Mouse (Mus musculus) left cerebral cortex, adult 2 months (tissue): ENCODE measurements around the gene Gpam. TPM values are rescaled to one million over a fixed set of nuclear protein-coding genes. Genes with fewer than 3 reads are reported as not detected.

Experiments
- DNase-seq, 2 experiments: peaks; one replicate each; pipeline ENCODE4 v3.0.0; 2021 to 2022; ENCODE audit warnings: low spot score in 2 of 2, mixed read lengths in 1 of 2; ENCODE audit errors: extremely low spot score in 1 of 2
- H3K27ac ChIP-seq: fragments of 200-600 bp; 2 replicates; pipeline ENCODE4 v1.8.1; 2022
- H3K4me3 ChIP-seq: fragments of 200-600 bp; 2 replicates; pipeline ENCODE4 v1.8.1; 2022
- CTCF ChIP-seq: fragments of 200-600 bp; IDR thresholded peaks from 2 replicates; pipeline ENCODE4 v1.8.1; 2022; ENCODE audit warnings: antibody characterized with exemption, mild to moderate bottlenecking, moderate library complexity
- intact Hi-C: fragments of 180-260 bp; cut with DNase I; formaldehyde crosslinking; loops from one replicate; pipeline ENCODE4 v1.15.1; 2025
- total RNA-seq, 2 experiments: library from RNA; stranded (reverse); gene quantifications; 2 replicates each; pipeline ENCODE4 v1.2.3; 2021

Gene Gpam
- total RNA-seq, 2 experiments from 2014 or later, result 35.9 to 36.6 TPM

- H3K4me3 ChIP-seq, result peak overlapping the region; percentile 67
- DNase-seq, result peak; percentile 19 to 21
- H3K27ac ChIP-seq, result peak overlapping the region; percentile 95
- intact Hi-C loops, result loop anchor here (2.0 to 5.0 kb wide), 2 partner anchors 100 to 219 kb away; partner anchors contain the start of genes Vti1a and Zdhhc6
- no peak for TF ChIP-seq CTCF
Observed at GRCm38 (mm10) chr19:55098409-55099183, 28.4 kb downstream of the Gpam start.

GRCm38 (mm10) chr19:55097396-55097967 is 29.6 kb downstream of the Gpam start:
- H3K4me3 ChIP-seq, result no peak overlapping the region
- no peak for DNase-seq
- H3K27ac ChIP-seq, result no peak overlapping the region
- TF ChIP-seq CTCF, result no peak
- intact Hi-C loops, result loop anchor here (5.0 kb wide), 1 partner anchor 220 kb away; the partner anchor contains the start of genes Vti1a and Zdhhc6

- Histone ChIP-seq H3K4me3 (no peak overlapping the region), H3K27ac (no peak overlapping the region)
- TF ChIP-seq CTCF, result no peak
- no peak for DNase-seq
- intact Hi-C loops, result loop anchor here (5.0 kb wide), 1 partner anchor 221 kb away; the partner anchor contains the start of genes Vti1a and Zdhhc6
Observed at GRCm38 (mm10) chr19:55096666-55097065, 30.4 kb downstream of the Gpam start.

GRCm38 (mm10) chr19:55095547-55095946 is 31.5 kb downstream of the Gpam start:
- TF ChIP-seq CTCF, result no peak
- H3K27ac ChIP-seq, result no peak overlapping the region
- intact Hi-C loops, result loop anchor here (5.0 kb wide), 1 partner anchor 222 kb away; the partner anchor contains the start of genes Vti1a and Zdhhc6
- no peak overlapping the region for H3K4me3 ChIP-seq
- no peak for DNase-seq

GRCm38 (mm10) chr19:55091602-55092413 is 35.2 kb downstream of the Gpam start:
- H3K4me3 ChIP-seq, result no peak overlapping the region
- H3K27ac ChIP-seq, result no peak overlapping the region
- intact Hi-C loops, result no loop called here
- DNase-seq, result peak; percentile 45 to 46
- no peak for TF ChIP-seq CTCF

- H3K4me3 ChIP-seq, result no peak overlapping the region
- no peak overlapping the region for H3K27ac ChIP-seq
- DNase-seq, result no peak
- intact Hi-C loops, result no loop called here
- TF ChIP-seq CTCF, result no peak
Observed at GRCm38 (mm10) chr19:55090885-55091284, 36.2 kb downstream of the Gpam start.

GRCm38 (mm10) chr19:55090142-55090541 is 36.9 kb downstream of the Gpam start:
- DNase-seq, result no peak
- H3K4me3 ChIP-seq, result no peak overlapping the region
- intact Hi-C loops, result no loop called here
- TF ChIP-seq CTCF, result no peak
- no peak overlapping the region for H3K27ac ChIP-seq

- intact Hi-C loops, result no loop called here
- no peak overlapping the region for H3K4me3 ChIP-seq
- no peak for TF ChIP-seq CTCF
- H3K27ac ChIP-seq, result no peak overlapping the region
- no peak for DNase-seq
Observed at GRCm38 (mm10) chr19:55087776-55088175, 39.3 kb downstream of the Gpam start.

GRCm38 (mm10) chr19:55085857-55086185 is 41.2 kb downstream of the Gpam start:
- Histone ChIP-seq H3K4me3 (no peak overlapping the region), H3K27ac (no peak overlapping the region)
- DNase-seq, result no peak
- intact Hi-C loops, result no loop called here
- TF ChIP-seq CTCF, result no peak

GRCm38 (mm10) chr19:55084971-55085856 is 41.8 kb downstream of the Gpam start:
- intact Hi-C loops, result no loop called here
- TF ChIP-seq CTCF, result no peak
- DNase-seq, result no peak
- no peak overlapping the region for H3K27ac ChIP-seq
- no peak overlapping the region for H3K4me3 ChIP-seq

- H3K27ac ChIP-seq, result no peak overlapping the region
- intact Hi-C loops, result no loop called here
- DNase-seq, result peak in 1 of 2 experiments; percentile 22
- no peak overlapping the region for H3K4me3 ChIP-seq
- no peak for TF ChIP-seq CTCF
Observed at GRCm38 (mm10) chr19:55076822-55077221, 50.2 kb downstream of the Gpam start.
